Mouse (Mus musculus) heart, embryonic 12.5 days (tissue): Measurements from ENCODE around the gene Kcnab3. TPM values are rescaled to one million over a fixed set of nuclear protein-coding genes. Genes with fewer than 3 reads are reported as not detected.

Experiments used
- ATAC-seq: fragments of 200-750 bp; cut with Nextera tagmentation; 2 replicates; pipeline ENCODE4 v1.8.0; 2017; ENCODE audit warnings: moderate TSS enrichment, moderate library complexity; ENCODE audit not compliant: insufficient number of reproducible peaks, low FRiP score
- H3K27ac ChIP-seq: fragments of 300-500 bp; sonication (generic); 2 replicates; pipeline ENCODE4 v1.5.1; 2016; ENCODE audit warnings: mild to moderate bottlenecking, moderate library complexity; ENCODE audit not compliant: poor library complexity, severe bottlenecking
- H3K27me3 ChIP-seq: fragments of 300-500 bp; sonication (generic); replicated peaks from 2 replicates; pipeline ENCODE4 v1.6.1; 2016; ENCODE audit warnings: mild to moderate bottlenecking, moderate library complexity
- H3K36me3 ChIP-seq: fragments of 300-500 bp; sonication (generic); 2 replicates; pipeline ENCODE4 v1.6.1; 2016; ENCODE audit warnings: mild to moderate bottlenecking, moderate library complexity
- H3K4me1 ChIP-seq: fragments of 300-500 bp; sonication (generic); replicated peaks from 2 replicates; pipeline ENCODE4 v1.6.1; 2016; ENCODE audit warnings: mild to moderate bottlenecking
- H3K4me2 ChIP-seq: fragments of 300-500 bp; sonication (generic); 2 replicates; pipeline ENCODE4 v1.6.1; 2016; ENCODE audit warnings: mild to moderate bottlenecking, moderate library complexity
- H3K4me3 ChIP-seq: fragments of 300-500 bp; sonication (generic); 2 replicates; pipeline ENCODE4 v1.5.1; 2016; ENCODE audit warnings: mild to moderate bottlenecking
- H3K9ac ChIP-seq: fragments of 300-500 bp; sonication (generic); 2 replicates; pipeline ENCODE4 v1.6.1; 2016; ENCODE audit warnings: mild to moderate bottlenecking, moderate library complexity
- H3K9me3 ChIP-seq: fragments of 300-500 bp; sonication (generic); replicated peaks from 2 replicates; pipeline ENCODE4 v1.6.1; 2016; ENCODE audit warnings: mild to moderate bottlenecking, moderate library complexity
- WGBS: fragments of 180-500 bp; shearing (Covaris S2); methylation state at CpG from one replicate; pipeline ENCODE4 v1.1.7; 2016; 5-methylcytosine and 5-hydroxymethylcytosine counted together
- polyA plus RNA-seq: library from polyadenylated mRNA; unstranded; fragments of >200 nt; fragmentation: Nextera tagmentation; extraction: Ambion mirVana; gene quantifications from 2 replicates; pipeline ENCODE4 v1.2.1, GENCODE M21; 2016

Gene Kcnab3
- polyA plus RNA-seq, 1 experiment from 2014 or later = 0.87 TPM

GRCm38 (mm10) chr11:69371601-69372000, 45.5 kb downstream of the Kcnab3 start:
- H3K4me2 ChIP-seq = peak overlapping the region; percentile 42
- no peaks in the 10 kb centered on the region for H3K27me3 ChIP-seq
- H3K9ac ChIP-seq = no peak overlapping the region
- no peak for ATAC-seq
- no peak overlapping the region for H3K4me3 ChIP-seq
- 55% methylated on average over 12 of the region's 12 CpGs for WGBS
- peaks cover 8% of the 10 kb centered on the region for H3K36me3 ChIP-seq
- H3K27ac ChIP-seq = peak overlapping the region; percentile 72
- H3K4me1 ChIP-seq = peaks cover 43% of the 10 kb centered on the region
- no peaks in the 10 kb centered on the region for H3K9me3 ChIP-seq

GRCm38 (mm10) chr11:69372056-69372779, 46.2 kb downstream of the Kcnab3 start:
- H3K4me2 ChIP-seq = peak overlapping the region; percentile 42
- peaks cover 43% of the 10 kb centered on the region for H3K4me1 ChIP-seq
- no peaks in the 10 kb centered on the region for H3K9me3 ChIP-seq
- H3K27ac ChIP-seq = peak overlapping the region; percentile 72
- 13% methylated on average over 12 of the region's 12 CpGs for WGBS
- no peaks in the 10 kb centered on the region for H3K27me3 ChIP-seq
- H3K36me3 ChIP-seq = peaks cover 8% of the 10 kb centered on the region
- no peak for ATAC-seq
- H3K4me3 ChIP-seq = peak overlapping the region; percentile 3; the same call in 1 of the 2 replicates
- peak overlapping the region; percentile 23 for H3K9ac ChIP-seq

GRCm38 (mm10) chr11:69372780-69373170, 46.7 kb downstream of the Kcnab3 start:
- H3K9ac ChIP-seq = no peak overlapping the region
- WGBS = 58% methylated on average over 3 of the region's 3 CpGs
- no peaks in the 10 kb centered on the region for H3K9me3 ChIP-seq
- peak overlapping the region; percentile 72 for H3K27ac ChIP-seq
- no peak for ATAC-seq
- no peak overlapping the region for H3K4me3 ChIP-seq
- H3K27me3 ChIP-seq = no peaks in the 10 kb centered on the region
- H3K4me2 ChIP-seq = 0 out of 2 replicates have a peak overlapping the region, but pooled peaks have one; percentile 42
- peaks cover 8% of the 10 kb centered on the region for H3K36me3 ChIP-seq
- H3K4me1 ChIP-seq = peaks cover 37% of the 10 kb centered on the region

GRCm38 (mm10) chr11:69373223-69373965, 47.3 kb downstream of the Kcnab3 start:
- Histone ChIP-seq H3K4me1 (peaks cover 31% of the 10 kb centered on the region), H3K27ac (no peak overlapping the region), H3K36me3 (peaks cover 8% of the 10 kb centered on the region), H3K9me3 (no peaks in the 10 kb centered on the region), H3K9ac (no peak overlapping the region), H3K4me2 (no peak overlapping the region; the same call in 1 of the 2 replicates), H3K4me3 (no peak overlapping the region), H3K27me3 (no peaks in the 10 kb centered on the region)
- peak; percentile 51; the same call in 1 of the 2 replicates for ATAC-seq
- 82% methylated on average over 16 of the region's 16 CpGs for WGBS

- Histone ChIP-seq H3K9ac (no peak overlapping the region), H3K9me3 (no peaks in the 10 kb centered on the region), H3K4me1 (peaks cover 37% of the 10 kb centered on the region), H3K4me3 (no peak overlapping the region), H3K27me3 (no peaks in the 10 kb centered on the region), H3K36me3 (peaks cover 11% of the 10 kb centered on the region), H3K4me2 (no peak overlapping the region), H3K27ac (no peak overlapping the region)
- ATAC-seq = no peak
- 88% methylated on average over 4 of the region's 4 CpGs for WGBS
These were observed 49.6 kb downstream of the Kcnab3 start for GRCm38 (mm10) chr11:69375646-69376045.

DNA sequence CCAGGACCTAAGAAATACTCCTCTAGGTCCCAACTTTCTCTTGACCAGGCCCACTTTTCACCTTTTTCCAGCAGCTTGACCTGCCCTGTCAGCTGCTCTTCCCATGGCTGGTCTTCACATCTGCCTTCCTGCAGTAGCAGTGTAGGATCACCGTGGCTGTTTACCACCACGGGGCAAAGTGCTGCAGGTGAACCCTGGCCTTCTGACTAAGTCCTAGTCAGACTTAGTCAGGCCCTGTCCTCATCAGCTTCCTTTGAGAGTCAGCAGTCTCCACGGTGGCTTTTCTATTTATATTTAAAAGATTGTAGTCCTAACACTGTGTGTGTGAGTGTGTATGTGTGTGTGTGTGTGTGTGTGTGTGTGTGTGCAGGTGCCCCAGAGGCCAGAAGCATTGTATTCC, 51.7 kb downstream of the Kcnab3 start:
- Histone ChIP-seq H3K27ac (no peak overlapping the region), H3K27me3 (no peaks in the 10 kb centered on the region), H3K9ac (no peak overlapping the region), H3K9me3 (no peaks in the 10 kb centered on the region), H3K4me1 (peaks cover 22% of the 10 kb centered on the region), H3K4me2 (no peak overlapping the region), H3K4me3 (no peak overlapping the region), H3K36me3 (peaks cover 11% of the 10 kb centered on the region)
- WGBS = 59% methylated on average over 3 of the region's 3 CpGs
- no peak for ATAC-seq

- no peak overlapping the region for H3K9ac ChIP-seq
- peaks cover 6% of the 10 kb centered on the region; the same call in 1 of the 2 replicates for H3K36me3 ChIP-seq
- no peak overlapping the region for H3K4me2 ChIP-seq
- no peak for ATAC-seq
- H3K4me1 ChIP-seq = peaks cover 18% of the 10 kb centered on the region
- WGBS = 61% methylated on average over 3 of the region's 3 CpGs
- no peak overlapping the region; the same call in 1 of the 2 replicates for H3K27ac ChIP-seq
- H3K4me3 ChIP-seq = no peak overlapping the region
- no peaks in the 10 kb centered on the region for H3K9me3 ChIP-seq
- no peaks in the 10 kb centered on the region for H3K27me3 ChIP-seq
These were observed 53.5 kb downstream of the Kcnab3 start for GRCm38 (mm10) chr11:69379600-69379999.

- 75% methylated on average over 6 of the region's 6 CpGs for WGBS
- 0 out of 2 replicates have a peak, but pooled peaks cover 3% of the 10 kb centered on the region for H3K36me3 ChIP-seq
- no peak overlapping the region for H3K27ac ChIP-seq
- H3K4me3 ChIP-seq = no peak overlapping the region
- H3K4me2 ChIP-seq = no peak overlapping the region
- no peak overlapping the region for H3K9ac ChIP-seq
- no peaks in the 10 kb centered on the region for H3K27me3 ChIP-seq
- no peaks in the 10 kb centered on the region for H3K9me3 ChIP-seq
- no peak for ATAC-seq
- peaks cover 18% of the 10 kb centered on the region for H3K4me1 ChIP-seq
These were observed 55.3 kb downstream of the Kcnab3 start for GRCm38 (mm10) chr11:69381356-69381755.

Other genes starting within 250 kb of the Kcnab3 start
- 97.2 and 100 TPM in 2 replicates for gene Vamp2, start 237.8 kb upstream of the Kcnab3 start, polyA plus RNA-seq
- gene Per1, start 231.0 kb upstream of the Kcnab3 start, polyA plus RNA-seq = 9.4 and 9.8 TPM in 2 replicates
- 0.70 and 0.81 TPM in 2 replicates for gene Hes7, start 205.9 kb upstream of the Kcnab3 start, polyA plus RNA-seq
- gene 9130213A22Rik, start 203.7 kb upstream of the Kcnab3 start, polyA plus RNA-seq = 0.42 and 0.65 TPM in 2 replicates
- gene Aloxe3, start 200.4 kb upstream of the Kcnab3 start, polyA plus RNA-seq = 0.17 and 0.54 TPM in 2 replicates
- gene Alox12b, start 169.3 kb upstream of the Kcnab3 start, polyA plus RNA-seq = not detected in 2 replicates
- gene Alox8, start 128.4 kb upstream of the Kcnab3 start, polyA plus RNA-seq = 1.2 and 1.4 TPM in 2 replicates
- gene Gucy2e, start 89.2 kb upstream of the Kcnab3 start, polyA plus RNA-seq = 0.15 and 0.17 TPM in 2 replicates
- gene Cntrob, start 2.5 kb upstream of the Kcnab3 start, polyA plus RNA-seq = 18.6 and 21.8 TPM in 2 replicates
- gene Trappc1, start 2.3 kb upstream of the Kcnab3 start, polyA plus RNA-seq = 168 and 176 TPM in 2 replicates
- 6.7 and 8.5 TPM in 2 replicates for gene Rnf227, start 14.2 kb downstream of the Kcnab3 start, polyA plus RNA-seq
- gene Chd3, start 43.1 kb downstream of the Kcnab3 start, polyA plus RNA-seq = 19.2 and 23.5 TPM in 2 replicates
- gene Naa38, start 69.2 kb downstream of the Kcnab3 start, polyA plus RNA-seq = 147 and 150 TPM in 2 replicates
- 24.8 and 27.1 TPM in 2 replicates for gene Cyb5d1, start 69.4 kb downstream of the Kcnab3 start, polyA plus RNA-seq
- 34.4 and 35.7 TPM in 2 replicates for gene Tmem88, start 72.0 kb downstream of the Kcnab3 start, polyA plus RNA-seq
- gene Kdm6b, start 87.4 kb downstream of the Kcnab3 start, polyA plus RNA-seq = 24.9 and 25.4 TPM in 2 replicates
- 0.15 and 0.59 TPM in 2 replicates for gene Dnah2, start 222.9 kb downstream of the Kcnab3 start, polyA plus RNA-seq
- 87.4 and 90.0 TPM in 2 replicates for gene Efnb3, start 233.9 kb downstream of the Kcnab3 start, polyA plus RNA-seq